Mouse (Mus musculus): ENCODE data around the gene Rheb. TPM values are rescaled to one million over a fixed set of nuclear protein-coding genes. Genes with fewer than 3 reads are reported as not detected.

The Rheb gene
- polyA plus RNA-seq, 1 experiment = 10.8 TPM

DNA sequence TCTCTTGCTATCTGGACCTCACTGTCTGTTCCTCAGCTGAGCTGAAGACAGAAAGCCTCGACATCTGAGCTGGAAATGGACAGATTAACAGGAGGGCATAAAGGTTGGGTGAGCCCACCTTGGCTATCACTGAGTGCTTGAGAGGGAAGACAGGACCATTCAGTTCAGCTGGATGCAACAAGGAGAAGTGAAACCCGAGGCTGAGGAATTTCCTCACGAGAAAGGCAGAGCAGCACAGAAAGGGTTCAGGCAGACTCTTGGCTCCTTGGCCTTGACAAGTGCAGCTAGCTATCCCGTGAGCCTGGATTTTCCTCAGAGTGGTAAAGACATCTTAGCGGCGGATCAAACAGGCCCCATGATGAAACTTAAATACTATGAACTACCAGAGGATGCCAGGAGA is 37.2 kb downstream of the Rheb start:
- H3K27ac ChIP-seq (ENCODE audit: control insufficient read depth, insufficient read depth, low read depth, low read length) = no peak overlapping the region
- no peaks in the 10 kb centered on the region for H3K27me3 ChIP-seq (ENCODE audit: control insufficient read depth, insufficient read depth, low read length)
- TF ChIP-seq POLR2A (IDR thresholded peaks at IDR 0.05; ENCODE audit: control insufficient read depth, low read depth, low read length) (no peak), CTCF (IDR thresholded peaks at IDR 0.05; ENCODE audit: control insufficient read depth, insufficient read depth, insufficient replicate concordance, low read depth, low read length) (no peak)
- no peaks in the 10 kb centered on the region for H3K4me1 ChIP-seq (ENCODE audit: control insufficient read depth, insufficient read depth, low read length)
- H3K4me3 ChIP-seq (ENCODE audit: control insufficient read depth, low read depth, low read length) = no peak overlapping the region
- H3K36me3 ChIP-seq (ENCODE audit: control insufficient read depth, insufficient read depth, low read length) = peaks cover 4% of the 10 kb centered on the region; the same call in 1 of the 2 replicates

DNA sequence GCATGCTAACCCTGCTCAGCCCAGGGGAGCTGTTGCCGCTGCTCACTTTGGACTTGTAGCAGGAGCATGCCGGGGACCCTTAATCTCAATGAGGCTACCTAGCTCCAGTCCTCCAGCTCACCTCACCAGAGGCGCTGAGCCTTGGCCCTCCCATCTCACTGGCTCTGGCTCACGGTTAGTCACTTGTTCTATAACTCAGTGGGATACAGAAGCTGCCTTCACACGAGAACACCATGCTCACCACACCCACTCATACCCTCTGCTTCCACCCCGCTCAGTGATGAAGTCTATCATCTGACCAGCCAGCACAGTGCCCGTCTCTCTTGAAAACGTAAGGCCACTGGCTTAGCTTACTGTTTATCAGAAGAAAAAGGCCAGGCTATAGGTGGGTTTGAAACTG is 37.8 kb downstream of the Rheb start:
- Histone ChIP-seq H3K4me3 (ENCODE audit: control insufficient read depth, low read depth, low read length) (no peak overlapping the region), H3K27ac (ENCODE audit: control insufficient read depth, insufficient read depth, low read depth, low read length) (no peak overlapping the region), H3K27me3 (ENCODE audit: control insufficient read depth, insufficient read depth, low read length) (no peaks in the 10 kb centered on the region), H3K4me1 (ENCODE audit: control insufficient read depth, insufficient read depth, low read length) (no peaks in the 10 kb centered on the region), H3K36me3 (ENCODE audit: control insufficient read depth, insufficient read depth, low read length) (peaks cover 4% of the 10 kb centered on the region; the same call in 1 of the 2 replicates)
- TF ChIP-seq CTCF (IDR thresholded peaks at IDR 0.05; ENCODE audit: control insufficient read depth, insufficient read depth, insufficient replicate concordance, low read depth, low read length) = no peak
- TF ChIP-seq POLR2A (IDR thresholded peaks at IDR 0.05; ENCODE audit: control insufficient read depth, low read depth, low read length) = no peak

DNA sequence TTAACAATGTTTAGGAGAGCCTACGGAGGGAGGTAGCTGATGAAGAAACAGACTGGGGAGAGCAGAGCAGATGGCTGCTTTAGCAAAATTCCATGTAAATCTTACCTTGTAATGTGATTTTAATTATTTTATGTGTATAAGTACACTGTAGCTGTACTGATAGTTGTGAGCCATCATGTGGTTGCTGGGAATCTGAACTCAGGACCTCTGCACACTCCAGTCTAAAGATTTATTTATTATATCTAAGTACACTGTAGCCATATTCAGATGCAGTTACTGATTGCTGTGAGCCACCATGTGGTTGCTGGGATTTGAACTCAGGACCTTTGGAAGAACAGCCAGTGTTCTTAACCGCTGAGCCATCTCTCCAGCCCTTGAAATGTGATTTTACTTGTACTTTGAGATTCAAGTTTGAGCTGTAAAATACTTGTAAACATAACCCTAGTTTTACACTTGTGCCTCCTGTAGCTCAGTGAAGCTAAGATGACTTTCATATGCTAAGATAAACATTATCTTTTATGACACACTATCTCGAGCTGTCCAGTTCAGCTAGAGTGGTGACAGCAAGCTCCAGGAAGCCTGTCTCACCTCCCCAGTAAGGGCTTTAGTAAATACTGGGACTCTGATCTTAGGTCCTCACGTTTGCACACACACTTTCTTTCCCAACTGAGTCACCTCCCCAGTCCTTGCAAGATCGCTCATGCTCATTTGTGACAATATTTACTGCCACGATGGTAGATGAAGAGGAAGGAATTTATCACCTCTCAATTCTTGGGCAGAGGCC is 40.4 kb downstream of the Rheb start:
- TF ChIP-seq POLR2A (IDR thresholded peaks at IDR 0.05; ENCODE audit: control insufficient read depth, low read depth, low read length) (no peak), CTCF (IDR thresholded peaks at IDR 0.05; ENCODE audit: control insufficient read depth, insufficient read depth, insufficient replicate concordance, low read depth, low read length) (no peak)
- no peak overlapping the region for H3K4me3 ChIP-seq (ENCODE audit: control insufficient read depth, low read depth, low read length)
- H3K36me3 ChIP-seq (ENCODE audit: control insufficient read depth, insufficient read depth, low read length) = peaks cover 2% of the 10 kb centered on the region; the same call in 1 of the 2 replicates
- no peaks in the 10 kb centered on the region for H3K4me1 ChIP-seq (ENCODE audit: control insufficient read depth, insufficient read depth, low read length)
- no peak overlapping the region for H3K27ac ChIP-seq (ENCODE audit: control insufficient read depth, insufficient read depth, low read depth, low read length)
- H3K27me3 ChIP-seq (ENCODE audit: control insufficient read depth, insufficient read depth, low read length) = no peaks in the 10 kb centered on the region

DNA sequence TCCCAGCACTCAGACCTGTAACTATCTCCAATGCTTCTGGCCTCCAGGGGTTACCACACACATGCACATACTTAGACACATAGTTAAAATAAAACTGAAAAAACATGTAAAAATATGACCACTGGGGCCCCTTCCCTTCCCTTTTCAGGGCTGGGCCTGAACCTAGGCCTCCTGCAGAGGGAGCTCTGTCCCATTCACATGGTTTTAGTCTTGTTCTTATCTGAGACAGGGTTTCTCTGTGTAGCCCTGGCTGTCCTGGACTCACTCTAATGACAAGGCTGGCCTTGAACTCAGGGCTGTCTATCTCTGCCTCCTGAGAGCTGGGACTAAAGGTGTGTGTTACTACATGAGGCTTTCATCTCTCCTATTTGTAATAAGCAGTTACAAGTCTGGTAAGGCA is 42.0 kb downstream of the Rheb start:
- no peak overlapping the region for H3K4me3 ChIP-seq (ENCODE audit: control insufficient read depth, low read depth, low read length)
- H3K27me3 ChIP-seq (ENCODE audit: control insufficient read depth, insufficient read depth, low read length) = no peaks in the 10 kb centered on the region
- H3K36me3 ChIP-seq (ENCODE audit: control insufficient read depth, insufficient read depth, low read length) = peaks cover 2% of the 10 kb centered on the region; the same call in 1 of the 2 replicates
- H3K4me1 ChIP-seq (ENCODE audit: control insufficient read depth, insufficient read depth, low read length) = no peaks in the 10 kb centered on the region
- TF ChIP-seq POLR2A (IDR thresholded peaks at IDR 0.05; ENCODE audit: control insufficient read depth, low read depth, low read length) = no peak
- H3K27ac ChIP-seq (ENCODE audit: control insufficient read depth, insufficient read depth, low read depth, low read length) = no peak overlapping the region

DNA sequence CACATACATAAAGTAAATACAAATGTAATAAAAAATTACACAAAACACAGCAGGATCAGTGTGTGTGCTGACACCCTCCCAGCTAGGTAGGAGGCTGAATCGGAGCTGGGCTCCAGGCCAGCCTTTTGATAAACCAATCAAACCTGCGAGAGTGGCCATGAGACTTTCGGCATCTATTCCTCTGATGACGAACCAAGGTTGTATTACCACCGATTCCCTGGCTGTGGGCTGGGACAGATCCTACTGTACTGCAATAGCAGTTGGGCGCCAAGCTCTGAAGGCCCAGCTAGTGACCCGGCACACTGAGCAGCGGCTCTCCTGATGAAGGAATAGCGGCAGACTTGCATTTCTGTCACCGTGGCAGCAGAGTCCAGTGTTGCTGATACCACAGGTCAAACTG is 43.8 kb downstream of the Rheb start:
- no peaks in the 10 kb centered on the region for H3K27me3 ChIP-seq (ENCODE audit: control insufficient read depth, insufficient read depth, low read length)
- TF ChIP-seq POLR2A (IDR thresholded peaks at IDR 0.05; ENCODE audit: control insufficient read depth, low read depth, low read length) (no peak), CTCF (IDR thresholded peaks at IDR 0.05; ENCODE audit: control insufficient read depth, insufficient read depth, insufficient replicate concordance, low read depth, low read length) (no peak)
- H3K4me1 ChIP-seq (ENCODE audit: control insufficient read depth, insufficient read depth, low read length) = no peaks in the 10 kb centered on the region
- H3K27ac ChIP-seq (ENCODE audit: control insufficient read depth, insufficient read depth, low read depth, low read length) = no peak overlapping the region
- H3K4me3 ChIP-seq (ENCODE audit: control insufficient read depth, low read depth, low read length) = no peak overlapping the region
- H3K36me3 ChIP-seq (ENCODE audit: control insufficient read depth, insufficient read depth, low read length) = no peaks in the 10 kb centered on the region

DNA sequence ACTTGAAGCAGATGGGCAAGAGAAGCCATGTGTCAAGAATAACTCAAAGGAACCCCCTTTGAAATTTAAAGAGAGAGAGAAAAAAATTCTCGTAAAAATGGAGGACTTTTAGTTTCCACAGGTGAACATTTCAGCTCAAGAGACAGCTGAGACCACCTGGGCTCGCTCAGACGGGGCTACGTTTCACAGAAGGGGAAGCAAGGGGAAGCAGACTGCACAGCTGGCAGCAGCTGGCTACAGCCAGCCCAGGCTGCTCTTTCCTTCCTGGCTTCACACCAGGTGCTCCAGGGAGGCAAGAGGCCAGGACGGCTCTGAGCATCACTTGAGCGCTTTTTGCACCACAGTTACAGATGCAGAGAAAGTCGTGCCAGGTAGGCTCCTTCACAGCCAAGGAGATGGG is 44.6 kb downstream of the Rheb start:
- Histone ChIP-seq H3K27ac (ENCODE audit: control insufficient read depth, insufficient read depth, low read depth, low read length) (no peak overlapping the region), H3K4me1 (ENCODE audit: control insufficient read depth, insufficient read depth, low read length) (no peaks in the 10 kb centered on the region), H3K4me3 (ENCODE audit: control insufficient read depth, low read depth, low read length) (no peak overlapping the region), H3K27me3 (ENCODE audit: control insufficient read depth, insufficient read depth, low read length) (no peaks in the 10 kb centered on the region), H3K36me3 (ENCODE audit: control insufficient read depth, insufficient read depth, low read length) (no peaks in the 10 kb centered on the region)
- no peak for TF ChIP-seq POLR2A (IDR thresholded peaks at IDR 0.05; ENCODE audit: control insufficient read depth, low read depth, low read length)
- no peak for TF ChIP-seq CTCF (IDR thresholded peaks at IDR 0.05; ENCODE audit: control insufficient read depth, insufficient read depth, insufficient replicate concordance, low read depth, low read length)

DNA sequence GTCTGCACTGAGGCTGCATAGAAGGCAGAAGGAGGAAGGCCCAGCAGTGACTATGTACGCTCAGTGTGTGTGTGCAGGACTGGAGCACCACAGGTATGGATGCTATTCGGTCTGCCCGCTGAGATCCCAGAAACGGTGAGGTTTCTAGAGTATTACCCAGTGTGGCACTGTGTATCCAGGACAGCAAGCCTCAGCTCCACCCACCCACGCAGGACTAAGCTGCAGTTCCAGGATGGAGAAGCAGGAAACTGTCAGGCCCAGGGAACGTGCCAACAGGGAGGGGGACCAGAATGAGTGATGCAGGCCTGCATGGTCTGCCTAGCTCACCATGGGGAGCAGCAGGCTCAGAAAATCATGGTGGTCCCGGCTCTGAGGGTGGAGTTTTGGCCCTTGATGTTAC is 49.5 kb downstream of the Rheb start:
- TF ChIP-seq POLR2A (IDR thresholded peaks at IDR 0.05; ENCODE audit: control insufficient read depth, low read depth, low read length) (no peak), CTCF (IDR thresholded peaks at IDR 0.05; ENCODE audit: control insufficient read depth, insufficient read depth, insufficient replicate concordance, low read depth, low read length) (no peak)
- H3K36me3 ChIP-seq (ENCODE audit: control insufficient read depth, insufficient read depth, low read length) = no peaks in the 10 kb centered on the region
- no peaks in the 10 kb centered on the region for H3K27me3 ChIP-seq (ENCODE audit: control insufficient read depth, insufficient read depth, low read length)
- no peak overlapping the region for H3K27ac ChIP-seq (ENCODE audit: control insufficient read depth, insufficient read depth, low read depth, low read length)
- no peak overlapping the region for H3K4me3 ChIP-seq (ENCODE audit: control insufficient read depth, low read depth, low read length)
- no peaks in the 10 kb centered on the region for H3K4me1 ChIP-seq (ENCODE audit: control insufficient read depth, insufficient read depth, low read length)
